Mouse (Mus musculus) C2C12 (cell line): ENCODE results near the gene Slfn14. TPM values are rescaled to one million over a fixed set of nuclear protein-coding genes. Genes with fewer than 3 reads are reported as not detected.

Experiments used
- H3K27me3 ChIP-seq: one replicate; pipeline ENCODE4 v1.6.1; 2011; ENCODE audit not compliant: control insufficient read depth, insufficient read depth, insufficient read length
- H3K36me3 ChIP-seq: one replicate; pipeline ENCODE4 v1.6.1; 2011; ENCODE audit not compliant: control insufficient read depth, insufficient read depth
- H3K4me3 ChIP-seq: one replicate; pipeline ENCODE4 v1.5.1; 2011; ENCODE audit warnings: mild to moderate bottlenecking, control low read depth; ENCODE audit not compliant: poor library complexity, insufficient read depth, severe bottlenecking
- H3K79me2 ChIP-seq: one replicate; pipeline ENCODE4 v1.6.1; 2011; ENCODE audit not compliant: control insufficient read depth, insufficient read depth
- H3K79me3 ChIP-seq: one replicate; pipeline ENCODE4 v1.6.1; 2011; ENCODE audit warnings: low read depth, control low read depth
- H3ac ChIP-seq: one replicate; pipeline ENCODE3; 2011; ENCODE audit warnings: low read depth; ENCODE audit not compliant: control insufficient read depth, insufficient read length
- CEBPB ChIP-seq: IDR thresholded peaks from one replicate; pipeline ENCODE4 v1.6.1; 2011; ENCODE audit warnings: low read depth, mild to moderate bottlenecking, control low read depth, moderate library complexity
- CTCF ChIP-seq: IDR thresholded peaks from one replicate; pipeline ENCODE4 v1.5.1; 2011; ENCODE audit not compliant: control insufficient read depth, insufficient read depth, insufficient read length
- FOSL1 ChIP-seq: IDR thresholded peaks from one replicate; pipeline ENCODE4 v1.8.0; 2011; ENCODE audit warnings: mild to moderate bottlenecking, low read length; ENCODE audit not compliant: poor library complexity, insufficient read depth, severe bottlenecking
- MAX ChIP-seq: IDR thresholded peaks from one replicate; pipeline ENCODE4 v1.6.1; 2011; ENCODE audit warnings: mild to moderate bottlenecking, control low read depth
- MYOD1 ChIP-seq: IDR thresholded peaks from one replicate; pipeline ENCODE4 v1.6.1; 2011; ENCODE audit warnings: low read depth; ENCODE audit not compliant: control insufficient read depth, insufficient read length
- MYOG ChIP-seq: IDR thresholded peaks from one replicate; pipeline ENCODE4 v1.6.1; 2011; ENCODE audit not compliant: control insufficient read depth, insufficient read length; ENCODE audit errors: extremely low read depth
- USF1 ChIP-seq: IDR thresholded peaks from one replicate; pipeline ENCODE4 v1.6.1; 2011; ENCODE audit warnings: low read depth, mild to moderate bottlenecking, control low read depth, moderate library complexity
- polyA plus RNA-seq: library from polyadenylated mRNA; unstranded; fragments of >200 nt; fragmentation: generic; extraction: Trizol; gene quantifications from one replicate; pipeline ENCODE4 v1.2.1, GENCODE M21; 2012; ENCODE audit warnings: missing spikeins

Gene Slfn14
- polyA plus RNA-seq, 1 experiment: not detected

DNA sequence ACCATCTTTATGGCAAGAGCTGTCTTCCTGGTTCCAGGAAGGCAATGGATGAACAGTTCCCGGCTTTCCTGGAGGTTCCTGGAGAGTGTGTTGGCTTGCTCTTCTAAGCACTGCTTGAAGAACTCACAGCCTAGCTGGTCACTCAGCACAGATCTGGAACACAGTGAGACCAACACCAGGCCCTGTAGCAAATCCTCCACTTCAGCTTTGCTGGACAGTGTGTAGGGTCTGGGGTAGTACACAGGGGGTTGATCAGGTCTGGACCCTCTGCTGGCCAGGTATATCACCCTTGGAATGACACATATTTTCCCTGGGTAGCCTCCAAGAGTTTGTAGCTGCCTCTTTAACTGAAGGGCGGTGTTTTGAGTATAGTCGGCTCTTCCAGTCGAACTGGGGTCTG is 7.5 kb downstream of the Slfn14 start:
- H3K4me3 ChIP-seq: no peak overlapping the region
- no peaks in the 10 kb centered on the region for H3K79me2 ChIP-seq
- H3K27me3 ChIP-seq: peaks cover 39% of the 10 kb centered on the region
- TF ChIP-seq CEBPB: no peak
- no peak for TF ChIP-seq CTCF
- TF ChIP-seq FOSL1: no peak
- TF ChIP-seq MAX: no peak
- TF ChIP-seq MYOD1: no peak
- no peak for TF ChIP-seq MYOG
- no peak for TF ChIP-seq USF1
- no peaks in the 10 kb centered on the region for H3K36me3 ChIP-seq
- no peak overlapping the region for H3ac ChIP-seq
- H3K79me3 ChIP-seq: no peaks in the 10 kb centered on the region

- Histone ChIP-seq H3ac (no peak overlapping the region), H3K36me3 (no peaks in the 10 kb centered on the region), H3K4me3 (no peak overlapping the region), H3K27me3 (peaks cover 23% of the 10 kb centered on the region), H3K79me2 (no peaks in the 10 kb centered on the region), H3K79me3 (no peaks in the 10 kb centered on the region)
- TF ChIP-seq MYOD1: no peak
- no peak for TF ChIP-seq MYOG
- no peak for TF ChIP-seq FOSL1
- no peak for TF ChIP-seq CTCF
- TF ChIP-seq CEBPB: no peak
- no peak for TF ChIP-seq USF1
Measured at GRCm38 (mm10) chr11:83276251-83276650, 10.3 kb downstream of the Slfn14 start.

GRCm38 (mm10) chr11:83271951-83272843 is 14.3 kb downstream of the Slfn14 start:
- TF ChIP-seq MYOG: no peak
- peak; percentile 42 for TF ChIP-seq FOSL1
- peaks cover 20% of the 10 kb centered on the region for H3K27me3 ChIP-seq
- H3K36me3 ChIP-seq: no peaks in the 10 kb centered on the region
- H3K79me2 ChIP-seq: no peaks in the 10 kb centered on the region
- H3K79me3 ChIP-seq: no peaks in the 10 kb centered on the region
- no peak overlapping the region for H3ac ChIP-seq
- no peak overlapping the region for H3K4me3 ChIP-seq

DNA sequence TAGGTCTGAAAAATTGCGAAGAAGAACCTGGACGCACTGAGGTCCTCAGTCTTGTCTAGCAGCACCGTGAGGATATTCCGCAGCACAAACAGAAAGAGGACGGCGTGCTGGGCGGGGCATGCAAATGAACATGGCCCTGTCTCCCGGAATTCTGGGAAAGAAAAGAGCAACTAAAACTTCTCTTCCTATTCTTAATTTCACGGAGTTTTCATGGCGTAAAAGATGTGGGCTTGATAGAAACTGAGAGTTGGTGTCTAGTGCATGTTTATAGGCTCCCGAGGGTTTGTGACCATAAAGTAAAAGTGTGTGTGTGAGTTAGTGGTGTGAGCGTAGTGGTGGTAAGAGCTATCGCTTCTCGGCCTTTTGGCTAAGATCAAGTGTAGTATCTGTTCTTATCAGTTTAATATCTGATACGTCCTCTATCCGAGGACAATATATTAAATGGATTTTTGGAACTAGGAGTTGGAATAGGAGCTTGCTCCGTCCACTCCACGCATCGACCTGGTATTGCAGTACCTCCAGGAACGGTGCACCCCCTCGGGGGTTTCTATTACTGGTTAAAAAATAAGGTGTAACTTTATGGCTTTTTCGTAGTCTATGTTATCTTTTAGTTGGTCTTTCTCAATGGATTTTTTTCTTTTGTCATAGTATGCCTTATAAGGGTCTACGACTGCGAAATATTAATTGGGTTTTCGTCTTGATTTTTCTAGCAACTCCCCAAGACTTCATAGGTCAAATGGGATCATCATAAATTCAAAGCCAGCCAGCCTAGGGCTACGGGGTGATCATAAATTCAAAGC is 15.2 kb downstream of the Slfn14 start:
- Histone ChIP-seq H3K36me3 (no peaks in the 10 kb centered on the region), H3ac (peak overlapping the region; percentile 43), H3K79me3 (no peaks in the 10 kb centered on the region), H3K79me2 (no peaks in the 10 kb centered on the region), H3K4me3 (peak overlapping the region; percentile 31), H3K27me3 (peaks cover 18% of the 10 kb centered on the region)
- TF ChIP-seq FOSL1 (no peak), CTCF (no peak), MYOD1 (no peak), USF1 (no peak), CEBPB (peak; percentile 21), MAX (peak; percentile 27), MYOG (no peak)

DNA sequence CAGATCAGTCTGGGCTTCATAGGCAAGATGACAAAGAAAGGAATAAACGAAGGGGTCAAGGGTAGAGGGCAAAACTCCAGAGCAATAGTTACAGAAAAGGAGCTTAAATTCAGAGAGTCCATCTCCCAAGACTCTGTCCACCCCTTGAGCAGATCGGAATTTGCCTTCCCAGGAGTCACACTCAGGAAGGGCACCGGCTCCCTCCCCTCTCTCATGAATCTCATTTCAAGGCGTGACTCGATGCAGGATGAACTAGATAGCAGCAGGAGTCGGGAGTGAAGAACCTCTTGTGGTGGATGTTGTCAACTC is 15.7 kb downstream of the Slfn14 start:
- H3K79me3 ChIP-seq: no peaks in the 10 kb centered on the region
- H3K27me3 ChIP-seq: peaks cover 14% of the 10 kb centered on the region
- H3K79me2 ChIP-seq: no peaks in the 10 kb centered on the region
- H3K4me3 ChIP-seq: peak overlapping the region; percentile 31
- peak overlapping the region; percentile 43 for H3ac ChIP-seq
- no peaks in the 10 kb centered on the region for H3K36me3 ChIP-seq
- TF ChIP-seq CTCF (no peak), MAX (no peak)

DNA sequence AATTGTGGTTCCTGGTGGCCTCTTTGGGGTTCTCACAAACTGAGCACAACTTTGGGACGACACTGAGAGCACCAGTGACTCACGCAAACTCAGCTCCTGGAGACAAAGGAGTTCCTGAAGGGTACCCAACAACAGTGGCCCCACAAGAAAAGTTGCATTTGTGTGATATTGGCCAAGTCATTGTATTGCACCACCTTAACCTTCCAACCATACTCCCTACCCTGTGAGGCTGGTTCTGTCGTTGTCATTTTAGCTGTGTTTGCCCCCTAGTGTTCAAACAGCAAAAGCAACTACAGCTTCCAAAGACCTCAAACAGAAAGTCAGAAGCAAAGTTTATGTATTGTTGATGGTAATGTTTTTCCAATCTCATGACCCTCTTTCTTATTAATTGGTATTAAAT is 23.4 kb downstream of the Slfn14 start:
- no peak overlapping the region for H3K4me3 ChIP-seq
- no peak overlapping the region for H3ac ChIP-seq
- H3K36me3 ChIP-seq: peaks cover 4% of the 10 kb centered on the region
- TF ChIP-seq MYOG (no peak), CTCF (no peak), FOSL1 (no peak), USF1 (no peak), MAX (no peak), MYOD1 (no peak), CEBPB (no peak)
- H3K79me3 ChIP-seq: no peaks in the 10 kb centered on the region
- H3K79me2 ChIP-seq: no peaks in the 10 kb centered on the region
- H3K27me3 ChIP-seq: peaks cover 4% of the 10 kb centered on the region
